Mouse (Mus musculus) ES-E14 (cell line): ENCODE results near the gene Sox12. TPM values are rescaled to one million over a fixed set of nuclear protein-coding genes. Genes with fewer than 3 reads are reported as not detected.

Experiments
- DNase-seq: peaks from one replicate; pipeline ENCODE4 v3.0.0-alpha.2; 2013; ENCODE audit warnings: low read depth, low spot score
- H3K27ac ChIP-seq: 2 replicates; pipeline ENCODE4 v1.5.1; 2012; ENCODE audit warnings: low read depth, mild to moderate bottlenecking, low read length, moderate library complexity, mixed read lengths; ENCODE audit not compliant: poor library complexity, insufficient read depth, severe bottlenecking
- H3K36me3 ChIP-seq: 2 replicates; pipeline ENCODE4 v1.6.1; 2012; ENCODE audit warnings: mild to moderate bottlenecking, low read length, moderate library complexity, mixed read lengths; ENCODE audit not compliant: control insufficient read depth, poor library complexity, insufficient read depth, severe bottlenecking
- H3K4me1 ChIP-seq, 2 experiments: fragments of 150-350 bp in 1 of 2; sonication (generic) in 1 of 2; 2 replicates each; pipeline ENCODE4 v1.6.1; 2012; ENCODE audit warnings: low read length in 2 of 2, mild to moderate bottlenecking in 1 of 2, mixed read lengths in 1 of 2; ENCODE audit not compliant: control insufficient read depth in 2 of 2, insufficient read depth in 2 of 2, poor library complexity in 1 of 2
- H3K4me3 ChIP-seq, 2 experiments: fragments of 150-350 bp in 1 of 2; sonication (generic) in 1 of 2; 2 replicates each; pipeline ENCODE4 v1.5.1; 2012; ENCODE audit warnings: low read length in 2 of 2, low read depth in 1 of 2, mild to moderate bottlenecking in 1 of 2, mixed read lengths in 1 of 2; ENCODE audit not compliant: insufficient read depth in 1 of 2, poor library complexity in 1 of 2, severe bottlenecking in 1 of 2
- H3K9ac ChIP-seq: 2 replicates; pipeline ENCODE4 v1.6.1; 2012; ENCODE audit warnings: low read depth, mild to moderate bottlenecking, low read length, mixed read lengths; ENCODE audit not compliant: poor library complexity, insufficient read depth, severe bottlenecking
- H3K9me3 ChIP-seq: fragments of 150-350 bp; sonication (generic); 2 replicates; pipeline ENCODE4 v1.6.1; 2012; ENCODE audit warnings: low read depth, mild to moderate bottlenecking, low read length; ENCODE audit not compliant: control insufficient read depth, insufficient read depth
- CHD2 ChIP-seq: IDR thresholded peaks from 2 replicates; pipeline ENCODE4 v1.6.1; 2014; ENCODE audit warnings: mild to moderate bottlenecking, low read depth, low read length, inconsistent platforms
- HCFC1 ChIP-seq: IDR thresholded peaks from 2 replicates; pipeline ENCODE4 v1.6.1; 2012; ENCODE audit warnings: low read length, inconsistent platforms, borderline replicate concordance; ENCODE audit not compliant: insufficient read depth
- MAFK ChIP-seq: IDR thresholded peaks from 2 replicates; pipeline ENCODE4 v1.6.1; 2014; ENCODE audit warnings: mild to moderate bottlenecking, low read depth, low read length, inconsistent platforms; ENCODE audit not compliant: insufficient read depth
- ZC3H11A ChIP-seq: IDR thresholded peaks from 2 replicates; pipeline ENCODE4 v1.6.1; 2012; ENCODE audit warnings: low read depth, mild to moderate bottlenecking, inconsistent platforms, low read length, borderline replicate concordance
- ZNF384 ChIP-seq: IDR thresholded peaks from 2 replicates; pipeline ENCODE4 v1.6.1; 2012; ENCODE audit warnings: low read depth, low read length, inconsistent platforms
- in situ Hi-C, 2 experiments: fragments of 600-800 bp; cut with MboI; formaldehyde crosslinking; loops; one replicate each; pipeline ENCODE4 v1.15.1; 2025; ENCODE audit warnings: low sequenced_read_pairs in 2 of 2, inconsistent platforms in 1 of 2; ENCODE audit not compliant: unreplicated experiment in 2 of 2
- total RNA-seq: library from RNA; depleted of rRNA; stranded (reverse); fragments of 300-350 nt; gene quantifications from 2 replicates; pipeline ENCODE4 v1.2.3, GENCODE M21; 2012

Sox12 gene
- total RNA-seq, 1 experiment = 7.4 TPM

DNA sequence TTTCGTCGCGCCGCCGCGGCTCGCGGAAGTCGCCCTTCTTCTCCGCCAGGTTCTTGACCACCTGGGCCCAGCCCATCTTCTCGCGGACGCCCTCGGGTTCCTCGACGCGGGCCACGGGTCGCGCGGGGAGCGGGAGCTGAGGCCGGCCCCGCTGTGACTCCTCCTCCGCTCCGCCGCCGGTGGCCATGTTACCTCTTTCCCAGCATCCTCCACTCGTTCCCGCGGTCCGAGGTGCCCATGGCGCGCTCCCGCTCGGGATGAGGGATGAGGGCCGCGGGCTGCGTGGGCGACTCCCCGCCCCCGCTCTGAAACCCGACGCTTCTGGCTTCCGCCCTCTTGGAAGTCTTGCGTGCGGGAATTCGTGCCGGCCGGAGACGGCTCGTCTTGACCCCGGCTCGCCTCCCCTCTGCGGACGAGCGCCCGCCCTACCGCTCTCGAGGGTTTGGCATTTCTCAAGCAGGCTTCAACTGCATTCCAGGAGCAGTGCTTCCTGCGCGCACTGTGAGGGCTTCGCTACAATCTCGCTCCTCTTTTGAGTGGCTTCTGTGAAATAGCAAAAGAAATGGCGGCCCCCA is 16.8 kb upstream of the Sox12 start, which contains the start of gene Zcchc3:
Zcchc3 (minus strand) TSS at position 437 of the 575 bp plus-strand sequence.
- peak; percentile 71 for DNase-seq
- Histone ChIP-seq H3K9me3 (no peaks in the 10 kb centered on the region), H3K9ac (peak within 1 kb of the TSS; percentile 96), H3K36me3 (peaks cover 3% of the 10 kb centered on the region; the same call in 1 of the 2 replicates), H3K4me1 (peaks cover 4 to 12% of the 10 kb centered on the region in 2 experiments; a peak in 2 of 4 replicates), H3K4me3 (peak within 1 kb of the TSS; percentile 69 to 81), H3K27ac (peak within 1 kb of the TSS; percentile 75)
- no peak for TF ChIP-seq MAFK
- no peak; the same call in 1 of the 2 replicates for TF ChIP-seq CHD2
- no peak for TF ChIP-seq ZNF384
- TF ChIP-seq ZC3H11A = no peak
- TF ChIP-seq HCFC1 = peak; percentile 55; the same call in 1 of the 2 replicates
- in situ Hi-C loops = no loop called here

DNA sequence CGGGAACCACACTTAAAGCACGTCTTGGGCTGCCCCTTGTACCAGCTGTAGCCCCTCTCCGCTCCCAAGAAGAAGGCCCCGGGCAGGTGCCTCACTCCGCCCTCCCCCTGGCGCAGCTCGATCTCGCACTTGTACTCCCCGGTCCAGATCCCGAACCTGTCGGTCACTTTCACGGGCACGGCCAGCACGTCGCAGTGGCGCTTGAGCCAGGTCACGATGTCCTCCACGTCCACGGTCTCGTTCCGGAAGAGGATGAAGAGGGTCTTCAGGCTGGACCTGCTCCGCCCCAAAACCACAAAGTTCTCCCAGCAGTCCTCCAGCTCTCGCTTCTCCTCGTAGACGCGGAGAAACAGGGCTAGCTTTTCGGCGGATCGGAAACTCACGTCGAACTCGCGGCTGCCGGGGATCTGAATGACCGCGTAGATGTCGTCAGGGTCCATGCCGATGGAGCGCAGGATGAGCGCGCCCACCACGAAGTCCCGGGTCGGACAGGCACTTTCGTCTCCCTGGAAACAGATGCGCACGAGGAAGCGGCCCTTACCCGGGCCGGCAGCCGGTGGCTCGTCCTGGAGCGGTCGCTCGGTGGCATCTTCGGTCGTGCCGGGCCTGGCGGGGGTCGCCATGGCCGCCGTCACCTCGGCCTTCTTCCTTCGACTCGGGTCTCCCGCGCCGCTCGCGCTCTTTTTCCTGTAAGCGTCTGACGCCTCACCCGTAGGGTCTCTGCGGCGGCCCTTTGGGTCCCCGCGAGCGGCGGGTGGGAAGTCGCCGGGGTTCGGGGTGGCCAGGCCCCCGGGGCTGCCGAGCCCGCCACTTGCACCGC is 16.1 kb upstream of the Sox12 start:
- H3K36me3 ChIP-seq = peaks cover 3% of the 10 kb centered on the region; the same call in 1 of the 2 replicates
- in situ Hi-C loops = no loop called here
- TF ChIP-seq ZC3H11A (no peak), HCFC1 (no peak), CHD2 (no peak), ZNF384 (no peak), MAFK (no peak)
- H3K9me3 ChIP-seq = no peaks in the 10 kb centered on the region
- peaks cover 6 to 16% of the 10 kb centered on the region in 2 experiments; a peak in 2 of 4 replicates for H3K4me1 ChIP-seq
- H3K9ac ChIP-seq = peak overlapping the region; percentile 96
- peak overlapping the region; percentile 69 to 81 for H3K4me3 ChIP-seq
- no peak for DNase-seq
- H3K27ac ChIP-seq = peak overlapping the region; percentile 75

DNA sequence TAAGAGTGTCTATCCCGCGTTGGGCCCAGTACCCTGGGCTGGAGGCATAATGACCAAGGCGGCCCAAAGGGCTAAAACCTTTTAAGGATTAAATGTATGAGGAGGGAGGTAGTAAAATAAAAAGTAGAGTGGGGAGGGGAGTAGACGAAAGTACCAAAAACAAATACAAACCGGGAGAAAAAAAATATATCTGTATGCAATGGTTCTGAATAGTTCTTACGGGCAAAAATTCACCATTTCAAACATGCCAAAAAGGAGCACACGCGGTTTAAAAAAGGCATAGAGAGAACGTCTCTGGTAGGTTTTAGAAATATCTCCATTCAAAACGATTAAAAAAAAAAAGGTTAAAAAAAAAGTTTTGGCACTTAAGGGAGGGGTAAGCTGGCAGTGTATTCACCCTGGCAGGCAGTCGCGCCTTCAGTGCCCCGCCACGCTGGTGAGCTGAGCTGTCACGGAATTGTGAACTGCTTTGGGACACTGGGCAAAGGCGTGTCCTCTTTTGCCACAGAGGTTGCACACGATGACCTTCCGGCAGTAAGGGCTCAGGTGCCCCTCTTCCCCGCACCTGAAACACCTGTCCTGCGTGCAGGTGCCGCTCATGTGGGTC is 15.4 kb upstream of the Sox12 start:
- in situ Hi-C loops = no loop called here
- Histone ChIP-seq H3K9ac (peak overlapping the region; percentile 96), H3K36me3 (peaks cover 3% of the 10 kb centered on the region; the same call in 1 of the 2 replicates), H3K4me1 (peaks cover 6 to 16% of the 10 kb centered on the region in 2 experiments; a peak in 2 of 4 replicates), H3K9me3 (no peaks in the 10 kb centered on the region), H3K27ac (0 out of 2 replicates have a peak overlapping the region, but pooled peaks have one; percentile 75), H3K4me3 (peak overlapping the region; percentile 69 to 81)
- DNase-seq = no peak
- TF ChIP-seq HCFC1 (no peak), CHD2 (no peak), ZC3H11A (no peak), ZNF384 (no peak), MAFK (no peak)

DNA sequence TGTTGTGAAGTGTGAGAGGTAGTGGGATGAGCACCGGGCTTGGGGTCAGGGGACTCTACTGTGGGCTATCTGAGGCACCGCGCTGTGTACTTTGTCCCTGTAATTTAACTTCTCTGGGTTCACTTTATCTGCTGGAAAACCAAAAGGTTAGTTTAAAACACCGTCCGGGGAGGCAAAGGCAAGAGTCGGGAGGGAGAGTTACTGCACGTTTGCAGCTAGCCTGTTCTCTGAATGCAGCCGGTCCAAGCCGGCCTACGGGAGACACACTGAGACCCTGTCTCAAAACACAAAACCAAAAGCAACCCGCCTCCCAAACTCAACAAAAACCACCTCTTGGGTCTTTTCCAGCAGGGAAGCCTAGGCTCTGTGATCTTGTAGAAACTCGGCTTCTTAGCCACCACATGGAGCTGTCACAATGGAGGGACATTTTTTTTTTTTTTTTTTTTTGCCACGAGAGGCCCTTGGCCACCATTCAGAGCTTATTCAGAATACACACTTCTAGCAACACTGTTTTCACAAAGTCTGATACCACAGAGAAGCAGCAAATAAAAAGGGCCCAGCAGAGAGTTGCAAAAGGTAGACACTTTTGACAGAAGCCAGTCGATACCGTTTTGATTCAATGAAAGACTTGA is 14.8 kb upstream of the Sox12 start:
- Histone ChIP-seq H3K4me3 (peak overlapping the region; percentile 69 to 81), H3K4me1 (peaks cover 6 to 16% of the 10 kb centered on the region in 2 experiments; a peak in 2 of 4 replicates), H3K36me3 (peaks cover 3% of the 10 kb centered on the region; the same call in 1 of the 2 replicates), H3K9me3 (no peaks in the 10 kb centered on the region), H3K9ac (peak overlapping the region; percentile 52; the same call in 1 of the 2 replicates), H3K27ac (no peak overlapping the region)
- no peak for TF ChIP-seq ZC3H11A
- no peak for TF ChIP-seq CHD2
- no peak for TF ChIP-seq MAFK
- no peak for TF ChIP-seq HCFC1
- no peak for TF ChIP-seq ZNF384
- no peak for DNase-seq
- in situ Hi-C loops = no loop called here
